Mouse (Mus musculus) c-Kit-positive CD71-negative TER-119-negative erythroid progenitor cells, embryonic 14.5 days (primary cell): ENCODE data around the gene Hoxb3.

ENCODE experiments used
- DNase-seq: peaks from one replicate; pipeline ENCODE4 v3.0.0-alpha.2; 2013; ENCODE audit warnings: low read depth

Hoxb3 gene

DNA sequence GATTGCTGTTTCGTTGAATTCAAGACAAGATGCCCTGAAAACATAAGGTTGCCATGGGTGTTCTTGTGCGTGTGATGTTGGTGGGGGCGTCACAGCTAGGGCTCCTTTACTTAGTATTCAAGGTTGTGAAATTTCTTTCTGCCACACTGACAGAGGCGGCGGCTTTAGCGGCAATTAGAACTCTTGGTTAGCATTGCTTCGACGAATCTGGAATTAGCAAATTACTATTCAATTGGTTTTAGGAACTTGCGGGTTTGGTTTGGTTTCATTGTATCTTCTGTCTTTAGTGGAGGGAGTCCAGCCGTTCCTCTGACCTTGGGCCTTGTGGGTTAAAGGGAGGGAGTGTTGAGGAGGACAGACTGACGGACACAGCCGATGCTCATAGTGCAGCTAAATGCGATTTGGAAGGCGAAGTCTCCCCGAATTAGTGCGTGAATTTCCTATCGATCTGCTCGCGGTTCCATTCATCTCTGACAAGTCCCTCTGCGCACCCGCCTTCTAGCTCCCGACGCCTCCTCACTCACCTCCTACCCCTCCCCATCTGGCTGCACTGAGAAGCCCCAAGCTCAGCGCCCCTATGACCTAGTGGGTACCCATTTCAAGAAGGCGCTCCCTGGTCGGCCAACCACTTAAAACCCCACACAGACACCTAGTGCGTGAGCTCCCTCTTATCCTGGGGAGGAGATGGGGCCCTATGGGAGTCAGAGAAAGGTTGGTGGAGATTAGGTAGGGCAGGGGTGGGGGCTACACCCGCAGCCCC, 5.3 kb upstream of the Hoxb3 start, which contains the start of gene Hoxb4:
Gene Hoxb4, plus strand, starts transcription at position 660 of the 760 bp plus-strand sequence.
- DNase-seq, result no peak

DNA sequence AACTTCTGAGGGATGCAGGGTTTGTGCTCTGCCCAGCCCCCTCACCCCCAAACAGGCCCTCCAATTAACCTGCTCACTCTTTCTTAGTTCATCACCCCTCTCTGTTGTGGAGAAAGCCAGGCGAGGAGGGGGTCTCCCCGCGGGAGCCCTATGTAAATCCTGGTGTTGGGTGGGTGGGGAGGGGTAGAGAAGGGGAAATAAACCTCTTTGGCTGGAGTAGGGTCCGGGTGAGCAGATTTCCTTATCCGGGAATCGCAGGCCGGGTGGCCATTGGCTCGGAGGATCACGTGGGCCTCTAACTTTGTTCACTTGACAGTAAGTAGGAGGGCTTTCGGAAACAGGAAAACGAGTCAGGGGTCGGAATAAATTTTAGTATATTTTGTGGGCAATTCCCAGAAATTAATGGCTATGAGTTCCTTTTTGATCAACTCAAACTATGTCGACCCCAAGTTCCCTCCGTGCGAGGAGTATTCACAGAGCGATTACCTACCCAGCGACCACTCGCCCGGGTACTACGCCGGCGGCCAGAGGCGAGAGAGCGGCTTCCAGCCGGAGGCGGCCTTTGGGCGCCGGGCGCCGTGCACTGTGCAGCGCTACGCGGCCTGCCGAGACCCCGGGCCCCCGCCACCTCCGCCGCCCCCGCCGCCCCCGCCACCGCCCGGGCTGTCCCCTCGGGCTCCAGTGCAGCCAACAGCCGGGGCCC, 4.6 kb upstream of the Hoxb3 start:
- no peak for DNase-seq

DNA sequence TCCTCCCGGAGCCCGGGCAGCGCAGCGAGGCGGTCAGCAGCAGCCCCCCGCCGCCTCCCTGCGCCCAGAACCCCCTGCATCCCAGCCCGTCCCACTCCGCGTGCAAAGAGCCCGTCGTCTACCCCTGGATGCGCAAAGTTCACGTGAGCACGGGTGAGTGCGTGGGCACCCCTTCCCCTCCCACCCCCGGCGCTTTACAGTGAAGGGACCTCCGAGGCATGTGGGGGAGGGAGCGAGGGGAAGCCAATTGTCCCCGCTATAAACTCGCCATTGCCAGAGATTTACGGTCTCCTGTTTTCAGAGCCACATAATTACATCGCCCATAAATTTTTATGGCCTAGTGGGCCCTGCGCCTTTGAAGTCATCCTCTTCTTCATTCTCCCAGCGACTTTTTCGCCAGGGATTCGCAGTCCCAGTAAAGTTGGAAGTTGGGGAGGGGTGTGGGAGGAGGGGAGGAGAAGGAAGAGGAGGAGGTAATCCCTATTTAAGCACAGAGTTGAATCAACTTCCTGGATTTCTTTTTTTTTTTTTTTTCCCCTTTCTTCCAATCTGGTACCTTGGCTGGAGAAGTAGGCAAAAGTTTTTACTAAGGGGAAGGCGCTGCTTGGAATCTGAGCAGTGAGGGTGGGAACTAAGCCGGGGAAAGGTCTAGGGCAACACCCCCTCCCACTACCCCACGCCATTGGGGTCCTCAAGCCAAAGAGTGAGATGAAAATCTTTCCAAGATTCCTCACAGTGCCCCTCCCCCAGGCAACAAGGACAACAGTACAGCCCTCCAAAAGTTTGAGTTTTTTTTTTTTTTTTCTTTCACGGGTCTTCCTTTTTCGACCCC, 3.8 kb upstream of the Hoxb3 start:
- no peak for DNase-seq

DNA sequence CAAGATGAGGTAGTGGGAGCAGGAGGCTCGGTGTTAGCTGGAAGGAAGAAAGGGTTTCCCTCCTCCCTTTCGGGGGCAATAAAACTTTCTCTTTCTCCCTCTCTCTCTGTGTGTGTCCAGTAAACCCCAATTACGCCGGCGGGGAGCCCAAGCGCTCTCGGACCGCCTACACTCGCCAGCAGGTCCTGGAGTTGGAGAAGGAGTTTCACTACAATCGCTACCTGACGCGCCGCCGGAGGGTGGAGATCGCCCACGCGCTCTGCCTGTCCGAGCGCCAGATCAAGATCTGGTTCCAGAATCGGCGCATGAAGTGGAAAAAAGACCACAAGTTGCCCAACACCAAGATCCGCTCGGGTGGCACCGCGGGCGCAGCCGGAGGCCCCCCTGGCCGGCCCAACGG, 3.2 kb upstream of the Hoxb3 start:
- no peak for DNase-seq

DNA sequence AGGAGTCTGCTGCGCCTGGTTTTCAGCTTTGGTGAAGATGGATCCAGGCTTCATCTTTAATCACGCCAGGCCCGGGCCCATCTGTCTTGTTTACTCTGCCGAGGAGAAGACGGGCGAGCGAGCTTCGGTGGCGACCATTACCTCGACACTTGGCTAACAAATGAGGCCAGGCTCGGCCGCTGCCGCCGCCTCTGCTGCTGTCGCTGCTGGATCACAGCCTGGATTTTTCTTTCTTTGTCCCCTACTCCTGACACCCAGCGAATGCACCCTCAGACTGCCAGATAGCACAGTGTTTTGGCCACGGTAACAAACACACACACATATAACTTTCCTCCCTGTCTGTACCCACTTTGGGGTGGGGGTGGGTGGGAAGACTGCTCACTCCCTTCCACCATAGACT, 2.4 kb upstream of the Hoxb3 start:
- DNase-seq, result no peak

DNA sequence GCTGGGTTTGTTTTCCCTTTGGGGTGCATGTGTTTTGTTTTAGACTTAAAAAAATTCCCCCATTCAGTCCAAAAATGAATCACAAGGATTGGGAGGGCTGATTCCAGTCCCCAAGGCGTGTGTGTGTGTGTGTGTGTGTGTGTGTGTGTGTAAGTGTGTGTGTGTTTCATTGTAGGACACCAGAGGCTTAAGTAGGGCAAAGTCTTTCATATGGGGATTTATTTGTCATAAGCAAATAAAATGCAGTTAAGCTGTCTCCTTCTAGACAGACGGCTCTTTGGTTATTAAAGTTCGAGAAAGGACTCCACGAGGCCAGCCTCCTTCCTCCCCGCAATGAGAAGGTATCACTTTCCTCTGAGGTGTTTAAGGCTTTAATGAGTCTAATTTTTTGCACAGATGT, 1.3 kb upstream of the Hoxb3 start:
- no peak for DNase-seq

DNA sequence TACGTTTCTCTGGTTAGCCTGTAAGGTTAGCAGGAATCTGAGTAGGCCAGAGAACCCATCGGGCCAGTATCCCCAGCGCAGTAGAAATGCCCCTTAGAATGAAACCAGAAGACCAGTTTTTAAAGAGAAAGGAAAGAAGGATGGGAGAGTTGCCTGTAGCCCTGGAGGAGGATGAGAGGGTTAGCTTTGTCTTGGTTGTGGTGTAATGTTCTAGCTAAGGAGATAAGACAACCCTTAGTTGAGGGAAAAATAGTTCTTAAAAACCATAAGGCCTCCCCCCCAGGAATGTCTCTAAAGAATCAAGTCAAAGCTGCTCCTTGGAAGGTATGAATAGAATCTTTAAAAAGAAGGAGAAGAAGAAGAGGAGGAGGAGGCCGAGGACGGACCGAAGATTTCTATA, 388 bp upstream of the Hoxb3 start:
- DNase-seq, result no peak

DNA sequence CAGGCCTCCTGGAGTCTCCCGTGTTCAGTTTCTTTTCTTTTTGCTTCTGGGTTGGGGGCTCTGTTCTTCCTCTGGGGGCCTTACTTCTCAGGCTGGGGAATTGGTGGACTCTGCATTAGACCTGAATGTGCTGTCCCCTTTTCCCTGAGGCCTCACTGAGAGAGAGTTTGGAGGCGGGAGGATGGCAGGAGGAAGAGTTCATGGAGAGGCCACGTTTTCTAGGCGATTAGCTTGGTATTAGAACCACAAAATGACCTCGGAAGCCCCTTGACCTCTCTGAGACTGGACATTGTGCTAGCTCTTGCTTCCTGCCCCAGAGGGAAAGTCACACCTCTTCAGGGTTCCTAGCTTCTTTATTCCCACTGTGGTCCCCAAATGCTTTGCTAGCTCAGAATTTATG, 999 bp downstream of the Hoxb3 start:
- no peak for DNase-seq

DNA sequence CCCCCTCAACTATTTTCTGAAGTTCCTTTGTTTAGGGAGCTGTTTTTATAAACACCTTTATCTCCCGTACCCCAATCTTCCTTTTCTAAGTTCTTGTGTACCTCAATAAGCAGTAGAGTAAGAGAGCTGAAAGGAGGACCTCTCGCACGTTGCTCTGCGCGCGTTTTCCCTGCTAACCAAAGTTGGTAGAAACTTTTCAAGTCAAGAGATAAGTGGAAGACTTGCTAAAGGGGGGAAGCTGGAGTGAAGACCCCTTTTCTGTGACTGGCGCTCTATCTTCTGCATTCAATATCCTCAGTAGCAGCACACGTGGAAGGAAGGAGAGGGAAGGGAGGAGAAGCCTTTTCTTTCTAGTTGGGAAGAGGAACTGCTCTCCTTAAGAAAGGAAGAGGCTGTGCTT, 1.8 kb downstream of the Hoxb3 start:
- DNase-seq, result no peak

DNA sequence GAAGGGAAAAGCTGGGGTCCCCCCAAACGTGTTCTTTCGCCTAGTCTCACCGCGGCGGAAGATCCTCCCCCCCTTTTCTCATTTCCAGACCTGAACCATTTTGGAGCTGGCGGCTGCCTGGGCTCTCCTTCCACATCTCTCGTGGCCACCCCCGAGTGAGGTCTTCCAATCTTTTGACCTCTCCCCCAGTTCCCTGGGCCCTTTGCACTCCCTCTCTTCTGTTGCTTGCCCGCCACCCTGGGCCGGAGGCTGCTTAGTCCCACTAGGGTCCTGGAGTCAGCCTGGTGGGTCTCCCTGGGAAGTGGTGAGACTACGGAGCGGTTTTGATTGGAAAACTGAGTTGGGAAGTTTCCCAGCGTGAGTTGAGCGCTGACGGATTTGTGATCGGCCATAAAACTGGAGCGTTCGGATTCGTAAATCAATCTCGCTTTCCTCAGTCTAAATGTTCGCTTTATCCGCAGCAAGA, 2.7 kb downstream of the Hoxb3 start:
- no peak for DNase-seq

DNA sequence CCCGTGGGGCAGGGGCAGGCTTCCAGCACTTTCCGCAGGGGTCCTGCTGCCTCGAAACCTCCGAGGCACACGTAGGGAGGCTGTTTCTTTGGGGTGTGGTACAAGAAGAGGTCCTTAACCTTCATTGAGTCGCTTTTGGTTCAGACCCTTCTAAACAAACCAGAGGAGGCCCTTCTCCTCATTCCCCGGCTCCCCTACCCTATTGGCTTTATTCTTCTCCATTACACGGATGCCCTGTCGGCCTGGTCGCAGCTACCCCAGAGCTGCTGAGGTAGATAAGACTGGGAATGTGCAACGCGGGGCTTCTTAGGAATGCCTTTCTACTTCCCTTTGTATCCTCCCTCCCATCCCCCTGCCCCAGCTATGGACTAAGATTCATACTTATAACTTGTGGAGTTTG, 3.6 kb downstream of the Hoxb3 start:
- no peak for DNase-seq

DNA sequence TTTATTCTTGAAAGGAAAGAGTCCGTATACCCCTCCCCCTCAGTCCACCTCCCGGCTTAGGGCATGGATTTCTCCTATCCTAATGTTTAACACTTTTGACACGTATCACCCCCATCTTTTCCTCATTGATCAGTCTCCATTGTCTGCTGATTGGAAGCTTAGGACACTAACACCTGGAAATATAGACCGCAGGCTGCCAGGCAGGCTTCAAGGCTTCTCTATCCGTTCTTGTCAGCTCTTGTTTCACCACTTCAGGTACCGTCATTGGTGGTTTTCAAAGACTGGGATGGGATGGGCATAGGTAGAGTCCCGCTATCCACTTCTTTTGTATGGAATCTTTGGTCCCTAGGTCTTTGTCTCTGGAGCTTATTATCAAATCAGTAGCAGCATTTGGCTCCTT, 4.0 kb downstream of the Hoxb3 start:
- no peak for DNase-seq

DNA sequence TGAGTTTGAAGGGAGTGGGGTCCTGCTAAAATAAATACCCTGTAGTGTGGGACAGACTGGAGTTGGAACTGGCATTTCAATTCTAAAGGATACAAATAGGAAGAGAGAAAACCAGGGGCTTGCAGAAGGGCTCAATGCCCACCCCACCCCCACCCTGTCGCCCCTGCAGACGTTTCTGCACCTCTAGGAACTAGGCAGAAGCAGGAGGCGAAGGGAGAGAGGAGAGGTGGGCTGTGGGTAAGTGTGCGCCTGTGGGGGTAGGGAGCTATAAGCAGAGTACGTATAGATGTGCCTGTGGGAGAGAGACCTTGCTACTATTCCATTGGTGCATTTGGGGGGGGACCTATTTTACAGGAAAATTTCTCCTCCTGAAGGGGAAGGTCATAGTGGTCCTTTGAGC, 4.6 kb downstream of the Hoxb3 start:
- DNase-seq, result no peak

DNA sequence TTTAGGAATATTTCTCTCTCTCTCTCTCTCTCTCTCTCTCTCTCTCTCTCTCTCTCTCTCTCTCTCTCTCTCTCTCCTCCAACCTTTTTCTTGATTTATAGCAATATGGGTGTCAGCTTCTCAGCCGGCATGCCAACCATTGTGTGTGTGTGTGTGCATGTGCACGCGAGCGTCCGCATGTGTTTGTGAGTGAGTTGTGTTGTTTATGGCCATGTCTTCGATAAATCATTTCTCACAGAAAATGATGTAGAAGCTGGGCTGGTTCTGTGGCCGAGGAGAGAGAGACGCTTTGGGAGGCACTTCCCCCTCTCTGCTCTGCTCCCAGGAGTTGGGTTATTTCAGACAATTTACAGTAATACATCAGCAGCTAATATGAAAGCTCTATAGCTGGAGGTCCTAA, 5.5 kb downstream of the Hoxb3 start:
- DNase-seq, result no peak

DNA sequence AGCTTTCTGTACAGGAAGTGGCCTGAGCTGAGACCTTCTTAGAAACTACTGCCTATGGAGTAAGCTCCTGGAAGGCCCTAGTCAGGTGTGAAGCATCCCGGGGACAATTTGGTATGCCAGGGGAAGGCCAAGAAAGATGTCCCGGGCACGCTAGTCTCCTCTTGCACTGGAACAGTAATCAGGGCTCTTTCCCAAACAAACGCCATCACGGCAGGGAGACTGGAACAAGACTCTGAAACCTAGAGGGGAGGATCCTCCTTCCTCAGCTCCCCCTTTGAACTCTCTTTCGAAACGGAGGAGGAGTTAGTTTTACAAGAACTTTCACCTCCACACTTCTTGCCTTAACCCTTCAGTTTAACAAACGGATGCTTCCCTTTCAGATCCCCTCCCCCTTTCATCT, 9.0 kb downstream of the Hoxb3 start:
- DNase-seq, result no peak

DNA sequence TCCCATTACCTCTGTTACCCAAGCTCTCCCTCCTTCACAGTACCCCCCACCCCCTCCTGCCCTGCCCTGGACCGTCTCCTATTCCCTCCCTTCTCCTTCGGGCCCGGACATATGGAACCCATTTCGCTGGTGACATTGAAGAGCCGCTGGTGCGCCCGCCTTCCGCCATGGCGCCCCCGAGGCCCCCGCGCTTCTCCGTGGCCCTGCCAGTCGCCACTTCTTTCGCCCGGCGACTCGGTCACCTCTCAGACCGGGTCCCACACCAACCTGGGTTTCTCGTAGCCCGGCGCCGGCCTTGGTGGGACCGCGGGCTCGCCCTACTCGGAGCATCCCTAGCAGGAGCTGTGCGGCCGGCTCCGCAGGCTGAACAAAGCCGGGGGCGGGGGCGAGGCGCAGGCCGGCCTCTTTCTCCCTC, 9.5 kb downstream of the Hoxb3 start:
- no peak for DNase-seq

DNA sequence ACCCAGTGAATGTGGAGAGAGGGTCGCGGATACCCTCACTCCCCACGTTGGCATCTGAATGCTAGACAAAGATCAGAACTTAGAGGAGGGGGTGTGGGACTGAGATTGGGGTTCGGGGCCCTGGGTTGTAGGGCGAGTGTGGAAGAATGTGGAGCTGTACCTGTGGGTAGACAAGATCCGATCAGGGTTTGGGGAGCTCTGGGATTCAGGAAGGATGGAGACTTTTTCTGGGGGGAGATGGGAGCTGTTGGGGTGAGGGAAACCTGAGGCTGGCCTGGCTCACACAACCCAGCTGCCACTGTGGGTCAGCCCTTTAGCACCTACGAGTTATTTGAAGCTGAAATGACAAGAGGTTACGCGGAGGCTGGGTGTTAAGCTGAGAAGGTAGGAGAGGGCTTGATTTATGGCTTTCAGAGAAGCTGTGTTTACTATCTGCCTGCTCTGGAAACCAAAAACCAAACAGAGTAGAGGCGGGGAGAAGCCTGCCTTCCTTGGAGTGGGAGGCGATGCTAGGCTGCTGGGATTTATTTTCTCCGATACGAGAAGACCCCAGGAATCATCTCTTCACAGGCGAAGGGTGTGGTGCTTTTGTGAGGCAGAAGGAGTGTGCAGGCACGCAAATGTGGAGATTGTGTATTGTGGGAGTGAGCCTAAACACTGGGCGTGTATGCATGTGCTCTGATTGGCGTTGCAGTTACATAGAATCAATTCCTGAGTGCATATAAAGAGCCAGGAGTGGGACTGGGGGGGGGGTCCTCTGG, 10.3 kb downstream of the Hoxb3 start:
- no peak for DNase-seq

DNA sequence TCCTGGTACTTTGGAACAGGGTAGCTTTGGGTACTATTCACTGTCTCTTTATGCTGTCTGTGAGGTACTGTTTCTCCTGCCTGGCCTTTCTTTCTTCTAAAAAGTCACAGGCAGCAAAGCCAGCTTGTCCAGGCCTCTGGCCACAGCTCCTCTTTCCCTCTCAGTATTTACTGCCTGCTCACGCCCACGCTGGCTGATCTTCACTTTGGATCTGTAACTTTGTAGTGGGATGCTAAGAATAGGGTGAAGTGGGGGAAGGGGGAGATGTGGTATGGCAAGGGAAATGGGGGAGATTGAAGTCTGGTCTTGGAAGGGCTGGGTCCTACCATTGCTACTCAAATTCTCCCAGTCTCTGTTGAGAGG, 10.9 kb downstream of the Hoxb3 start:
- no peak for DNase-seq

DNA sequence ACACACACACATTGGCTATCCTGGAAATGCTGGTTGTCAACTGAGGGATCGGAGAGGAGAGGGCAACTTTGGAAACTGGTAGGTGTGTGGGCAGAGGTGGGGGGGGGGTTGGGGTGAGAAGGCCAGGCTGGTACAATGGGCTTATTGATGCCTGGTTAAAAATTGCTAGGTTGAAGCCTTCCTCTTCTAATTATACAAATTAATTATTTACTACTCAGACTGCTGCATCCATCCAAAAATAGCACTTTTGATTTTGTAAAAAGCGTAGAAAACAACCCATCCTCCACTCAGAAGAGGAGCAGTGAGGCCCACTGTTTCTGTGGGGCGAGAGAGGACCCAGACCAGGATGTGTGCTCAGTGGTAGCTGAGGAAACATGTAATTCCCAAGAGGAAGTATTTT, 11.9 kb downstream of the Hoxb3 start:
- DNase-seq, result no peak

DNA sequence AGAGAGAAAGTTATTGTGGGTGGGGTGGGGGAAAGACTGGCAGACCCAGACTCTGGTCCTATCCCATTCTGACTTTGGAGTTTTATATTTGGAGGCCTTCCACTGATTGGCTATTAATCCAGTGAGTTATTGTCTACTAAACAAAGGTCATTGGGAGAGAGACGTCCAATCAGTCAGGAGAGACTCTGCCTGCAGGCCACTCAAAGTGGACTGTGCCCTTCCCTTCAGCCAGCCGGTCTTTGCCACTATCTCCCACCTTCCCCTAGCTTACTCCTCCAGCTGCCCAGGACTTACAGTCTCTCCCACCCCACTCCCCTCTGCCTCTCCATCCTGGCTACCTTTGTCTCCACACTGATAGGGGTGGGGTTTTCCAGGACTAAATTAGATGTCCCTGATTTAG, 13.5 kb downstream of the Hoxb3 start:
- DNase-seq, result no peak

DNA sequence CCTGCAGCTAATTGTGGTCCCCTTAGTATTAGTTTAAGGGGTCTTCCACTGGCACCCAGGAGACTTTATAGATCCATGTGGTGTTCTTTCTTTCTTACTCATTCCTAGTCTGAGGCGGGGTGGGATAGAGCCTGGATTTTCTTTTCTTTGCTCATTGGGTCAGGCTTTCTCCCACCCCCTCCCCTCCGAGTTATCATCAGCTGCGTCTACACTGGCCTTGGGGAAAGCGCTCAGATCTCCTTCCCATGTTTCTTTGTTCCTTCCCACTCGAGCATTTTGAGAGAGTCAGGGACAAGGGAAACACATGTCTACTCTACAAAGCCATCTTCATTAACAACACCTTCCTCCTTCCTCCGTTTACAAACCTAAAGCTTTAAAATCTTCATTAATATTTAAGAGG, 13.9 kb downstream of the Hoxb3 start:
- DNase-seq, result no peak
